Mouse (Mus musculus): ENCODE measurements around the gene Grtp1.

Grtp1 gene

DNA sequence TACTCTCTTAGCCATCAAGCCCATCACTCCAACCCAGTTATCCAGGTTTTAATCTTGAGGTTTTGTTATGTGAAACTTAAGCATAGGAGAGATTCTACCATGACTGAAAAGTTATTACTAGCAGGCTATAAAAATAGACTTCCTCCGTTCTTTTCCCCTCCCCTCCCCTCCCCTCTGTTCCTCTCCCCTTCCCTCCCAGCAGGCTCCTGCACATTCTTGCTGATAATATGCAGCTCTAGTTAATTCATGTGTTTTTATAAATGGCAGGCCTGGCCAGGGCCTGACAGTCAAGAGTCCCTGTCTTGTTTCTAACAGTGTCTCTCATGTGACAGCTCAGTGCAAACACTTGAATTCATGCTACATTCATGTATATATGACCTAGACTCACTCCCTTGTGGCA lies 29.9 kb downstream of the Grtp1 start:
- DNase-seq, result no peak

DNA sequence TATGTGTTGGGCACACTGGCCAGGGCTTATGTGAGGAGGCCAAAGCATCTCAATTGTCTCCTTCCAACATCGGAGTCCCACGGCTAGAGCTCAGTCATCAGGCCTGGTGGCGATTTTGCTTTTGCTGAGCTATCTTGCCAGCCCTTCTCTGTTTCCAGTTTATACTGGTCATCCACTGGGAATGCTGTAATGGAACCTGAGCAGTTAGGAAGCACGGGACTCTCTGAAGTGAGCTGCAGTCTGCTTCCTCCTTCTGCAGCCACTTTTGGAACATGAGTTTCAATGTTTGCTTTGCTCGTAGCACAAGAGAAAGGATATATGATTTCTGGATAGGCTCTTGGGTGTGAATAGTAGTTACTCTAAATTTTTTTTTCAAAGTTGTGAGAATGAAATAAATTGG lies 36.1 kb downstream of the Grtp1 start:
- DNase-seq, result no peak

DNA sequence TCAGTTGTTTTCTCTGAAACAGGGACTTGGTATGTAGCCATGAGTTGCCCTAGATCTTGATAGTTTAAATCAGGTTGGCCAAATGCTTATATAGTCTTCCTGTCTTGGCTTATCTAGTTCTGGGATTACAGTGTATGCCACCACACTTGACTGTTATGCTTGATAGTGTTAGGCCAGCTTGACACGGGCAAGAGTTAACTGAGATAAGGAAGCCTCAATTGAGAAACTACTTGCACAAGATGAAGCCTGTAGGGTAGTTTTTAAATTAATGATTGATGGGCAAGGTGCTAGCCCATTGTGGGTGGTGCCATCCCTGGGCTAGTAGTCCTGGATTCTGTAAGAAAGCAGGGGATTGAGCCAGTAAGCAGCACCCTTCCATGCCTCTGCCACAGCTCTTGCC lies 36.9 kb downstream of the Grtp1 start:
- DNase-seq, result no peak

DNA sequence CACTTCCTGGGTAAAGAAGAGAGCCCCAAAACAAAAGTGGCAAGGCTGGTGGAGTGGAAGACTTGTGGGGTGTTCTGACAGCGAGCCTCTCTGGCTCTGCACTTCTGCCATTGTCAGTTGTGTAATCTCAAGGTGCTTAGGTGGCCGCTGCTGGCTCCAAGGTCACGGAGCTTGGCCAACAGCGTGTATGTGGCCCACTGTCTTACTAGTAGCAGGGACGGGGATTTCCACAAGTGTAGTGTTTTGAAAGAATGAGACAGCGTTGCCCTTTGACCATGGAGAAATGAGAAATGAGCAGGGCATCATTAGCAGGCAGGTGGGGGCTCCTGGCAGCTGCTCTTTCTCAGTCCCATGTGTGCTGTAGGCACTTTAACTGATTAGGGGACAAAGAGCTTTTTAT lies 38.3 kb downstream of the Grtp1 start:
- no peak for DNase-seq

DNA sequence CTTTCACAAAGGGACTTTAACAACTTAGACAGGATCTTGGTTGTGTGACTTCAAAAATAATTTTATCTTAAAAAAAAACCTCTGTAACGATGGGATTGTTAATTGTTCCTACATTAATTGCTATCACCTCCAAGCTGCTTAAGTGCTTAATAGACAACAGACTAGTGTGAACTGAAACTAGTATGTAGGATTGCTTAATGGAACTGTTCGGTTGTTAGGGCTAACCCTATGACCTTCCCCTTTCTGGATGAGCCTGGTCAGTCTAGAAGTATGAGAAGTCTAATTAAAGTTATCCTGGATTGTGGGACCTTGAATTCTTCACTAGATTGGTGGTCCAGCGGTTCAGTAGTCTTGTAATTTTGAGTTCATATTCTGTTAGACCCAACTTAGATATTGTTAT lies 39.7 kb downstream of the Grtp1 start:
- DNase-seq, result no peak

DNA sequence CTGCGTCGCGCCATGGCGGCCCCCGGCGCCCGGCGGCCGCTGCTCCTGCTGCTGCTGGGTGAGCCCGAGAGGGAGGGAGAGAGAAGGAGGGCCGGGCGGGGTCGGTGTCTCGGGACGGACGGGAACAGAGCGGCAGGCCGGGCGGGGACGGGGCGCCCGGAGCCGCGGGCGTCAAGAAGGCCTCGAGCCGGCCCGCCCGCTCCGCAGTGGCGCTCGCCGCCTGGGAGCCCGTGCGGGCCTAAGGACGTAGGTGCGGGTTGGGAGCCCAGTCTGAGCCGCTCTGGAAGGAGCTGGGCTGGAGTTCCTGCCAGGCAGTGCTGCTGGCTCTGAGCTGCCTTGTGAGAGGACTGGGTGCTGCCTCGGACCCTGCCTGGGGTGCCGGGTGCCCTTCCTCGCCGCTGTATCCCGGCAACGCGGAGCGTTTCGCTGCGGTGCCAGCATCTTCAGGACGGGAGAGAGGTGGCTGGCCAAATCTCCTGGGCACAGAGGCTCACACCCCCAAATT lies 41.0 kb downstream of the Grtp1 start:
- no peak for DNase-seq

DNA sequence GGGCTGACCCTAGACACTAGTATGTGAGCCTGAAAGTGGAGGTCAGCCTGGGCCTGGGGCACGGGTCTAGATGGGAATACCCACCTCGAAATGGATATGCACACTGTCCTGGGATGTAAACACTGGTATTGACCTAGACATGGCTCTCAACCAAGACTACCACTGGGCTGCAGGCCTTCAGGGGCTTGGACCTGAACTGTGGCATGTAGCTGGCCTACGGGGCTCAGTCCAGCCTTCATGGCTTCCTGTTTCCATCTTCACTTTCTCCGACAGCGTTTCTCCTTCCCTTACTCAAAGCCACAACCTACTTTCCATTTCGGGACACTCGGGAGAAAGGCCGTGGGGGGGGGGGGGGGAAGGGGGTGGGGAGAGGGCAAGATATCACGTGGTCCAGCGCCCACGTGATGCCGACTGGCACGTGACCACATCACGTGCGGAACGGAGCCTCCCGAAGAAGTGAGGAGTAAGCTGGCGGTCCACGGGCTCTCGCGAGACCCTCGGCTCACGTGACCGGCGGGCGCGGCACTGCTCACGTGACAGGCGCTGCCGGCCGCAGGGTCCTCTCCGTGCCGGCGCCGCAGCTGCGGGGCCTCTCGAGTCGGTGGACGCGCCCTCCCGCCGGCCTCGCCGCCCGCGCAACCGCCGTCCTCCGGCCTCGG lies 41.6 kb downstream of the Grtp1 start, which contains the start of gene Lamp1:
Gene Lamp1 (plus strand): TSS at position 444 of the 659 bp plus-strand sequence.
- DNase-seq, result peak; percentile 100

DNA sequence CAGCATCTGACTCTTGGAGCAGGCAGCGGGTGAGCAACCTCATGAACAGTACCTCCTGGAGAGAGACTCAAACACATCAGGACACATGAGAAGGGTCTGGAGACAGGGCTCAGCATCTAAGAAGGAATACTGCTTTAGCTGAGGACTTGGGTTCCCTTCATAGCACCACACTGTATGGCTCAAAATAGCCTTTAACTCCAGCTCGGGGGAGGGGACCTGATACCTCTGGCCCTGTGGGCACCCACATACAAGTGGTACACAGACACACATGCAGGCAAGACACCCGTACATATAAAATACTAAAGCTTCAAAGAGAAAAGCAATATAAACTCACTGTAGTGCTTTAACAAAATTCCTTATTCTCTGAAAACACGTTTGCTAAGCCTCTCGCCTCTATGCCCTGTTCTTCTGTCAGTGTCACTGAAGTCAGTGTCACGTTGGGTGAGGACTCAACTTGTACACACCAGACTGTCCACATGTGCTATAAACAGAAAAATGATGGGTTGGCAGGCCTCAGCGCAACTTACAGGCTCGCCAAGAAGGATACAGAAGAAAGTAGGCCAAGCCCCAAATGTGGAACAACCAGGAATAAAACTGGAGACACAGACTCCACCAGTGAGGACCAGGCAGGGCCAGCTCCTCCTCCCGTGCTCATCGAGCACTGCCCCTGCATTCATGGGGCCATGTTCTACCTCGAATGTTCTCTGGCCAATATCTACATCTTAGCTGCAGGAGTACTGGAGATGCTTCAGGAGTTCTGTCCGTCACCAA lies 43.9 kb downstream of the Grtp1 start:
- DNase-seq, result no peak

DNA sequence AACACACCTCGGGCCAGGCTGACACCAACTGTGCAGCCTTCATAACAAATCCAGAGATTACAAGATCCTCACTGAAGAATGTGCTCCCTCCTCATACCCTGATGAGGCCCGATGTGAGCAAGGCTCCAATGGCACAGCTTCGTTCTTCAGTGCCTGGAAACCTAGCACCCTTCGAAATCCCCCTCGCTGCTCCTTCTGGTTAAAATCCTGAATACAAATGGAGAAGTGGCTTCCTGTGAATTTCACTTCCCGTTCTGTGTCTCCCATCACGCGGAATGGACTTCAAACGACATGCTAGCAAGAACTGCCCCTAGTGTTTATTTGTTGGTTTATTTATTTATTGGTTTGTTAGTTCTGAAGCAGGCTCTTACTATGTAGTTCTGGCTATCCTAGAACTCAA lies 45.1 kb downstream of the Grtp1 start:
- DNase-seq, result no peak

DNA sequence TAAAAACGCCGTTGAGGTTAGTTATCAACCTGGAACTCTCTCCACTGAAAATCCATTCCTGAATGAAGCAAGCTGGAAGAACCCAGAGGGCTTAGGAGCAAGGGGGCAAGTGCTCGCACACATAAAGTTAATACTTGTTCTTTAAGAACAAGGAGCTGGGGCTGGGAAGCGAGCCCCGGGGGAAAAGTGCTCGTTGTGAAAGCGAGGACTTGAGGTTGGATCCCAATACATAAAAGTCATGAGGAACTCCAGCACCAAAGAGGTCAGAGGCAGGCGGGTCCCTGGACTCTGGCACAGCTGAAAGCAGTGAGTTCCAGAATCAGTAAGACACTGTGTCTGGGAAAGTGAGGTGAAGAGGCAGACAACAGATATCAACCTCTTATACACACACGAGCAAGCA lies 46.3 kb downstream of the Grtp1 start:
- DNase-seq, result no peak

DNA sequence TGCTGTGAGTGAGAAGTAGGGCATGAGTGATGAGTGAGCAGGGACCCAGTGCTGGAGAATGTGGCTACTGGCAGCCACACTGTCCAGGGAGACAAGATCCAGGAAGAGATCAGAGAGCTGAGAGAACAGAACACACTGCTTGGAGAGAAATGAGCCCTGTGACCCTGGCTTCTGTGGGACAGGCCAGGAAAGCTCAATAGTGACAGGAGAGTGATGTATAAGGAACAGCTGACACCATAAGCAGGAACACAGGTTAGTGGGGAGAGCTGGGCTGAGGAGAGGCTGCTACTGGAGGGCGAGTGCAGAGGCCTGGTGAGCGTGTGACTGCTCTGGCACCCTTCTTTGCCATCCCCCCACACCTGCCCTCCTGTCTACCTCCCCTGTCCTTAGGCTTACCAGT lies 49.5 kb downstream of the Grtp1 start:
- no peak for DNase-seq

DNA sequence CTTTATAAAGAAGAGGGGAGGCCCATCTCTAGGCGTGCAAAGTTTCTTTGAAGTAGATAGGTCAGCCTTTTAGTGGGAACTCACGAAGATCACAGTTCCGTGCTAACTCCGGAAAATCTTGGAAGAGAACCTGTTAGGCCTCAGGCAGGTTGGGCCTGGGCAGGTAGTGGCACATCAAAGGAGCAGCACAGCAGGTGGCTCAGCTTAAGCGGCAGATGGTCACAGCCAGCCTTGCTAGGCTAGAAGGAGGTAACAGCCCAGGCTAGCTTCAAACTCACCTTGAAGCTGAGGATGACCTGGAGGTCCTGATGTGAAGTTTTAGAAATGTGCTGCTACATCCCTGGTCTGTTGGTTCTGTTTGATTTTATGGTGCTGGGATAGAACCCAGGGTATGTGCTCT lies 50.6 kb downstream of the Grtp1 start:
- DNase-seq, result no peak

DNA sequence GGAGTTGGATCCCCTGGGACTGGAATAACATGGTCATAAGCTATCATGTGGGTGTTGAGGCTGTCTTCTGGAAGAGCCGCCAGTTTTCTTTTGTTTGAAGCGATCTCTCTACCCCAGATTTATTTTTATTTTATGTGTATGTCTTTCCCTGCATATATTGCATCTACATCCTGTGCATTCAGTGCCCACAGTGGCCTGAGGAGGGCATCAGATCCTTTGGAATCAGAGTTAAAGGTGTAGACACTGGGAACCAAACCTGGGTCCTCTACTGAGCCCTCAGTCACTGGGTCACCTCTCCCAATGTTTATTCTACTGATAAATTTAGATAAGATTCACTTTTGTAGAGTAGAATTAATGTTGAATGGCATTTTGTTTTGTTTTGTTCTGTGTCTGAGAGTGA lies 51.1 kb downstream of the Grtp1 start:
- no peak for DNase-seq

DNA sequence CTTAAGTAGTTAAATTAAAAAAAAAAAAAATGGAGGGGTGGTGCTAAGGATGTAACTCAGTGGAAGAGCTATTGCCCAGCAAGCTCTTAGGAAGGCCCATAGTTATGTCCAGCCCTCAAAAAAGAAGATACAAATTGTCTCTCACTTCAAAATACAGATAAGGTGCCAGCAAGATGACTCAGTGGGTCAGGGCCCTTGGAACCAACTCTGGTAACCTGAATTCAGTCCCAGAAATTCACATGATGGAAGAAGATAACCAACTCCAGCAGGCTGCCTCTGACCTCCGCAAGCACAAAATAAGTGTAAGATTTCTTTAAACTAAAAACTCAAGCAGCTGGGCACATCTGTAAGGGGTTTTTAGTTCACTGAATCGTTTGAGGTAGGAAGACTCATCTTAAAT lies 51.9 kb downstream of the Grtp1 start:
- no peak for DNase-seq

DNA sequence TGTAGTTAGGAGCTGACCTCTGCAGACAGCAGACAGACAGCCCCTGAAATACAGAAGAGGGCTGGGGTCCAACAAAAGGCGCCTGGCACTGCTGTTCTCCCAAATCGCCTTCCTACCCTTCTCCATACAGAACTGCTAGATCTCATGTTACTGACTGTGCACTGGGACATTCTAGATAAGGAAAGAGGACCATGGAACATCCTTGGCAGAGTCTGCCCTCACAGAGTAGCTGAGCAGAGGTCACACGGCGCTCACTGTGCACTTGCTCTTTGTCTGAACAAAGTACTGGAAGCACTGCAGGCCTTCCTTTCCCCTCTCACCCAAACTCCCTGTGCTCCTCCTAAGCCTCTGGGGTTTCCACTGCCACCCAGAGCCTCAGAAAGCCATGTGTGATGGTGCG lies 58.7 kb downstream of the Grtp1 start:
- no peak for DNase-seq

DNA sequence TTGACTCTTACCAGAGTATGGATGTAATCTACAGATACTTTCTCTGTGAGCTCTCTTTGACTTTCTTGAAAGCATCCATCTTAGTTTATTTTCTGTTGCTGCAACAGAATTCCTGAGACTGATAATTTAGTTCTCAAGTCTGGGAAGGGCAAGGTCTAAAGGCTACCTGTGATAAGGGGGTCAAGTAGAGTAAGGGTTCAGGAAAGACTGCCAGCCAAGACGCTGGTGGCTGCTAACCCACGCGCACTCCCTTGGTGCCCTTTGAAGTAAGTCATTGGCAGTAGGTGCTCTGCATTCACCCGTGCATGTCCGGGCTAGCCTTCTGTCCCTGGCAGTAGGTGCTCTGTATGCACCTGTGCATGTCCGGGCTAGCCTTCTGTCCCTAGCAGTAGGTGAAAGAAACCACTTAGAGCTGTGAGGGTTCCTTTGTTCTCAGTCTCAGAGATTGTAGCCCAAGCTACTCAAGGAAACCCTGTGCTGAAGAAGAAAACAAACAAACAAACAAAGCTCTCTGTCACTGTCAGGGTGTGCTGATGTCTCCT lies 60.7 kb downstream of the Grtp1 start:
- DNase-seq, result no peak

DNA sequence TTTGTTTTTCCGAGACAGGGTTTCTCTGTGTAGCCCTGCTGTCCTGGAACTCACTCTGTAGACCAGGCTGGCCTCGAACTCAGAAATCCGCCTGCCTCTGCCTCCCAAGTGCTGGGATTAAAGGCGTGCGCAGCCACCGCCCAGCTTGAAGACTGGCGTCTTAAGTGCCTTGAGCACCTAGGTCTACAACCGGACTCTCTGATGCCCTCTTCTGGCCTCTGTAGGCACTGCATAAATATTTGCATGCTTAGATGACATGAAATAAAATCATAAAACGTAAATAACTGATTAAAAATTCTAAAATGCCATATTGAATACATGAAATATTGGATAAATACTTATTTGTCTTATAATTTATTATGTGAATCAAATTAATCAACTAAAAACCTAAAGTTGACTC lies 68.2 kb downstream of the Grtp1 start:
- peak; percentile 63 for DNase-seq

DNA sequence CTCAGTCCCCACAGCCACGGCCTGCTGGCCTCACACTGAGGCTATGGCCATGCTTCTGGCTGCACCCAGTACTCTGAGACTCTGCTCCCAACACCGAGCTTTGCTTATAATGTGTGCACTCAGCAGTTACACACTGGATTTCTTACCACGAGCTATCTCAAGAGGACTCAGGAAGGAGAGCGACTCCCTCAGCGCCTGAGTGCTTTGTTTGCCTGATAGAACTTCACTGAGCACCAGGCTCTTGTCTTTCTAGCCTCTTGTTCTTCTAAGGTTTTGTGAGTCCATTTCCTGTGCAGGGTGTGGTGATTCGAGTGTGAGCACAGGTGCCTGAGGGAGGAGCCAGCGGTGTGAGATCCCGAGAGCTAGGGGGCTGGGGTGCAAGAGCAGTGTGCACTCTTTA lies 75.5 kb downstream of the Grtp1 start:
- no peak for DNase-seq

DNA sequence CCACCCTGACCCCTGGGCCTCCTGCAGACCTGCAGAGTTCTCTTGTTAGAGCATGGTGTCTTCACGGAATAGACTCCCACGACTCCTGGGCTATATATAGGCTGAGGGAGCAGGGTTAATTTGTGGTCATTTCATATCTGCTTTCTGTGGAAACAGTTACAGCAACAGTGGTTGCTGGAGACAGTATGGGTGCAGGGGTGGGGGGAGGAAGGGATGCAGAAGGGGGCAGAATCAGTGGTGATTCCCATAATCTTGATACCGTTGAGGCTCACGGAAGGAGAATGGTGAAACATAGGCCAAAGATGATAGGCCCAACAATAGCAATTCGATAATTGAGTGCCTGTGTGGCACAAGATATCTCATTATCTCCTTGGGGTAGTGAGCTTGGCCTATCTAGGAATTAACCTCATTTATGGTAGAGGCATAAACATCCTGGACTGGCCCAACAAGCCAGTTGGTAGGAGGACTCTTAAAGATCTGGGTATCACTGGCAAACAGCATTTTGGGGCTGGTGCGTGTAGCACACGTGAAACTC lies 77.5 kb downstream of the Grtp1 start:
- no peak for DNase-seq

All from right cerebral cortex, postnatal 4 days (tissue).